Mouse (Mus musculus): Measurements from ENCODE around the gene Slc22a23.

- TF ChIP-seq POLR2A (IDR thresholded peaks at IDR 0.05; ENCODE audit: insufficient read depth, low read depth, low read length) (no peak), CTCF (IDR thresholded peaks at IDR 0.05; ENCODE audit: insufficient read depth, low read depth, low read length) (no peak)
These were observed 28.5 kb downstream of the Slc22a23 start for GRCm38 (mm10) chr13:34316511-34316910.
